Mouse (Mus musculus): ENCODE data around the gene Ptpn3.
"Not testable (repeated sequence)": the region's sequence is repeated elsewhere in the genome, so short reads cannot be mapped to it uniquely, and the experiment has no call there.

Gene Ptpn3

GRCm38 (mm10) chr4:57299308-57299700 lies 2.3 kb downstream of the Ptpn3 start:
- in situ Hi-C loops (cut with MboI), result no loop called here

GRCm38 (mm10) chr4:57298181-57298580 lies 3.5 kb downstream of the Ptpn3 start:
- in situ Hi-C loops (cut with MboI), result no loop called here

- in situ Hi-C loops (cut with MboI), result no loop called here
Measured at GRCm38 (mm10) chr4:57294971-57295656, 6.5 kb downstream of the Ptpn3 start.

- in situ Hi-C loops (cut with MboI), result no loop called here
Measured at GRCm38 (mm10) chr4:57292670-57293069, 9.0 kb downstream of the Ptpn3 start.

- in situ Hi-C loops (cut with MboI), result no loop called here
Measured at GRCm38 (mm10) chr4:57290049-57290448, 11.6 kb downstream of the Ptpn3 start.

- in situ Hi-C loops (cut with MboI), result no loop called here
Measured at GRCm38 (mm10) chr4:57287808-57288207, 13.8 kb downstream of the Ptpn3 start.

GRCm38 (mm10) chr4:57285251-57285650 lies 16.4 kb downstream of the Ptpn3 start:
- in situ Hi-C loops (cut with MboI), result no loop called here

- in situ Hi-C loops (cut with MboI), result no loop called here
Measured at GRCm38 (mm10) chr4:57283189-57283588, 18.4 kb downstream of the Ptpn3 start.

GRCm38 (mm10) chr4:57282630-57283029 lies 19.0 kb downstream of the Ptpn3 start:
- in situ Hi-C loops (cut with MboI), result no loop called here

GRCm38 (mm10) chr4:57282179-57282578 lies 19.5 kb downstream of the Ptpn3 start:
- in situ Hi-C loops (cut with MboI), result no loop called here

GRCm38 (mm10) chr4:57280888-57281287 lies 20.7 kb downstream of the Ptpn3 start:
- in situ Hi-C loops (cut with MboI), result no loop called here

GRCm38 (mm10) chr4:57279229-57279628 lies 22.4 kb downstream of the Ptpn3 start:
- in situ Hi-C loops (cut with MboI), result no loop called here

GRCm38 (mm10) chr4:57278812-57279211 lies 22.8 kb downstream of the Ptpn3 start:
- in situ Hi-C loops (cut with MboI), result no loop called here

GRCm38 (mm10) chr4:57277671-57278070 lies 24.0 kb downstream of the Ptpn3 start:
- in situ Hi-C loops (cut with MboI), result no loop called here

- in situ Hi-C loops (cut with MboI), result no loop called here
Measured at GRCm38 (mm10) chr4:57275116-57275743, 26.4 kb downstream of the Ptpn3 start.

- in situ Hi-C loops (cut with MboI), result no loop called here
Measured at GRCm38 (mm10) chr4:57273532-57274502, 27.8 kb downstream of the Ptpn3 start.

GRCm38 (mm10) chr4:57270991-57271390 lies 30.6 kb downstream of the Ptpn3 start:
- in situ Hi-C loops (cut with MboI), result no loop called here

- in situ Hi-C loops (cut with MboI), result not testable (repeated sequence)
Measured at GRCm38 (mm10) chr4:57270489-57270888, 31.1 kb downstream of the Ptpn3 start.

GRCm38 (mm10) chr4:57269344-57269743 lies 32.3 kb downstream of the Ptpn3 start:
- in situ Hi-C loops (cut with MboI), result no loop called here

GRCm38 (mm10) chr4:57268330-57268729 lies 33.3 kb downstream of the Ptpn3 start:
- in situ Hi-C loops (cut with MboI), result no loop called here

GRCm38 (mm10) chr4:57266389-57266788 lies 35.2 kb downstream of the Ptpn3 start:
- in situ Hi-C loops (cut with MboI), result no loop called here

GRCm38 (mm10) chr4:57263695-57264094 lies 37.9 kb downstream of the Ptpn3 start:
- in situ Hi-C loops (cut with MboI), result no loop called here

All from mature B cell (primary cell).